Mouse (Mus musculus) midbrain, embryonic 12.5 days (tissue): Measurements from ENCODE around the gene Sirt1. TPM values are rescaled to one million over a fixed set of nuclear protein-coding genes. Genes with fewer than 3 reads are reported as not detected.
"Not testable (repeated sequence)": the region's sequence is repeated elsewhere in the genome, so short reads cannot be mapped to it uniquely, and the experiment has no call there.

Experiments used
- ATAC-seq: fragments of 200-750 bp; cut with Nextera tagmentation; 2 replicates; pipeline ENCODE4 v1.8.0; 2017; ENCODE audit warnings: low read depth, moderate TSS enrichment, moderate library complexity; ENCODE audit not compliant: low FRiP score
- H3K27ac ChIP-seq: fragments of 300-500 bp; sonication (generic); replicated peaks from 2 replicates; pipeline ENCODE4 v1.5.1; 2016; ENCODE audit warnings: mild to moderate bottlenecking
- H3K27me3 ChIP-seq: fragments of 300-500 bp; sonication (generic); 2 replicates; pipeline ENCODE4 v1.6.1; 2016; ENCODE audit warnings: mild to moderate bottlenecking
- H3K36me3 ChIP-seq: fragments of 300-500 bp; sonication (generic); 2 replicates; pipeline ENCODE4 v1.6.1; 2016
- H3K4me1 ChIP-seq: fragments of 300-500 bp; sonication (generic); 2 replicates; pipeline ENCODE4 v1.6.1; 2016
- H3K4me2 ChIP-seq: fragments of 300-500 bp; sonication (generic); replicated peaks from 2 replicates; pipeline ENCODE4 v1.6.1; 2016; ENCODE audit warnings: mild to moderate bottlenecking, moderate library complexity
- H3K4me3 ChIP-seq: fragments of 300-500 bp; sonication (generic); 2 replicates; pipeline ENCODE4 v1.5.1; 2016; ENCODE audit warnings: mild to moderate bottlenecking
- H3K9ac ChIP-seq: fragments of 300-500 bp; sonication (generic); replicated peaks from 2 replicates; pipeline ENCODE4 v1.6.1; 2016; ENCODE audit warnings: mild to moderate bottlenecking, moderate library complexity
- H3K9me3 ChIP-seq: fragments of 300-500 bp; sonication (generic); 2 replicates; pipeline ENCODE4 v1.6.1; 2016; ENCODE audit warnings: mild to moderate bottlenecking
- WGBS: fragments of 180-500 bp; shearing (Covaris S2); methylation state at CpG from one replicate; pipeline ENCODE4 v1.1.7; 2016; 5-methylcytosine and 5-hydroxymethylcytosine counted together
- polyA plus RNA-seq: library from polyadenylated mRNA; unstranded; fragments of >200 nt; fragmentation: Nextera tagmentation; extraction: Ambion mirVana; gene quantifications from 2 replicates; pipeline ENCODE4 v1.2.1, GENCODE M21; 2016

Gene Sirt1
- polyA plus RNA-seq, 1 experiment from 2014 or later, result 5.8 TPM

GRCm38 (mm10) chr10:63417061-63417460, 35.6 kb upstream of the Sirt1 start:
- no peaks in the 10 kb centered on the region for H3K4me1 ChIP-seq
- no peaks in the 10 kb centered on the region for H3K9me3 ChIP-seq
- no peak overlapping the region for H3K4me3 ChIP-seq
- WGBS, result 66% methylated on average over 5 of the region's 5 CpGs
- H3K36me3 ChIP-seq, result no peaks in the 10 kb centered on the region
- no peak overlapping the region for H3K4me2 ChIP-seq
- no peak overlapping the region for H3K9ac ChIP-seq
- H3K27ac ChIP-seq, result no peak overlapping the region
- no peaks in the 10 kb centered on the region for H3K27me3 ChIP-seq
- ATAC-seq, result no peak

GRCm38 (mm10) chr10:63415850-63416249, 34.3 kb upstream of the Sirt1 start:
- Histone ChIP-seq H3K4me3 (no peak overlapping the region), H3K4me1 (no peaks in the 10 kb centered on the region), H3K27me3 (no peaks in the 10 kb centered on the region), H3K9me3 (no peaks in the 10 kb centered on the region), H3K27ac (no peak overlapping the region), H3K9ac (no peak overlapping the region), H3K4me2 (no peak overlapping the region), H3K36me3 (no peaks in the 10 kb centered on the region)
- WGBS, result 60% methylated on average over 7 of the region's 7 CpGs
- no peak for ATAC-seq

- no peak for ATAC-seq
- no peak overlapping the region for H3K27ac ChIP-seq
- no peak overlapping the region for H3K4me3 ChIP-seq
- no peaks in the 10 kb centered on the region for H3K4me1 ChIP-seq
- 87% methylated on average over 7 of the region's 7 CpGs for WGBS
- no peaks in the 10 kb centered on the region for H3K9me3 ChIP-seq
- no peaks in the 10 kb centered on the region for H3K36me3 ChIP-seq
- no peak overlapping the region for H3K9ac ChIP-seq
- H3K4me2 ChIP-seq, result no peak overlapping the region
- no peaks in the 10 kb centered on the region for H3K27me3 ChIP-seq
These were observed 33.8 kb upstream of the Sirt1 start for GRCm38 (mm10) chr10:63415287-63415686.

GRCm38 (mm10) chr10:63412756-63413155, 31.3 kb upstream of the Sirt1 start:
- Histone ChIP-seq H3K27ac (no peak overlapping the region), H3K4me2 (no peak overlapping the region), H3K4me1 (no peaks in the 10 kb centered on the region), H3K9ac (no peak overlapping the region), H3K27me3 (no peaks in the 10 kb centered on the region), H3K9me3 (no peaks in the 10 kb centered on the region), H3K4me3 (no peak overlapping the region), H3K36me3 (no peaks in the 10 kb centered on the region)
- ATAC-seq, result no peak
- 93% methylated on average over 17 of the region's 17 CpGs for WGBS

- WGBS, result 99% methylated on average over 6 of the region's 7 CpGs
- H3K36me3 ChIP-seq, H3K4me3 ChIP-seq, H3K9ac ChIP-seq, H3K27me3 ChIP-seq, ATAC-seq, H3K4me1 ChIP-seq, H3K9me3 ChIP-seq, H3K27ac ChIP-seq, H3K4me2 ChIP-seq: not testable (repeated sequence)
These were observed 30.2 kb upstream of the Sirt1 start for GRCm38 (mm10) chr10:63411674-63412073.

- WGBS, result 69% methylated on average over 16 of the region's 16 CpGs
- ATAC-seq, result no peak
- no peaks in the 10 kb centered on the region for H3K9me3 ChIP-seq
These were observed 28.9 kb upstream of the Sirt1 start for GRCm38 (mm10) chr10:63410162-63410956.

GRCm38 (mm10) chr10:63403636-63404035, 22.1 kb upstream of the Sirt1 start:
- H3K9me3 ChIP-seq, result no peaks in the 10 kb centered on the region
- no peak overlapping the region for H3K4me3 ChIP-seq
- no peaks in the 10 kb centered on the region for H3K4me1 ChIP-seq
- 67% methylated on average over 2 of the region's 2 CpGs for WGBS
- H3K4me2 ChIP-seq, result no peak overlapping the region
- no peak for ATAC-seq
- no peaks in the 10 kb centered on the region for H3K36me3 ChIP-seq
- H3K9ac ChIP-seq, result no peak overlapping the region
- H3K27ac ChIP-seq, result no peak overlapping the region
- H3K27me3 ChIP-seq, result no peaks in the 10 kb centered on the region

More at GRCm38 (mm10) chr10:63410162-63410956, 28.9 kb upstream of the Sirt1 start:
- Histone ChIP-seq H3K4me1 (no peaks in the 10 kb centered on the region), H3K27ac (no peak overlapping the region), H3K4me3 (no peak overlapping the region), H3K27me3 (no peaks in the 10 kb centered on the region), H3K36me3 (no peaks in the 10 kb centered on the region), H3K9ac (no peak overlapping the region), H3K4me2 (no peak overlapping the region)

- H3K4me2 ChIP-seq, result no peak overlapping the region
- 90% methylated on average over 5 of the region's 5 CpGs for WGBS
- no peak for ATAC-seq
- no peaks in the 10 kb centered on the region for H3K9me3 ChIP-seq
- no peaks in the 10 kb centered on the region for H3K4me1 ChIP-seq
- H3K36me3 ChIP-seq, result no peaks in the 10 kb centered on the region
- H3K27me3 ChIP-seq, result no peaks in the 10 kb centered on the region
- H3K9ac ChIP-seq, result no peak overlapping the region
- H3K27ac ChIP-seq, result no peak overlapping the region
- H3K4me3 ChIP-seq, result no peak overlapping the region
These were observed 21.4 kb upstream of the Sirt1 start for GRCm38 (mm10) chr10:63402731-63403504.

GRCm38 (mm10) chr10:63396963-63397362, 15.5 kb upstream of the Sirt1 start:
- no peak overlapping the region for H3K27ac ChIP-seq
- no peaks in the 10 kb centered on the region for H3K36me3 ChIP-seq
- no peak for ATAC-seq
- 94% methylated on average over 10 of the region's 10 CpGs for WGBS
- H3K9me3 ChIP-seq, result no peaks in the 10 kb centered on the region
- no peak overlapping the region for H3K4me2 ChIP-seq
- no peaks in the 10 kb centered on the region for H3K27me3 ChIP-seq
- no peak overlapping the region for H3K4me3 ChIP-seq
- H3K4me1 ChIP-seq, result no peaks in the 10 kb centered on the region
- H3K9ac ChIP-seq, result no peak overlapping the region

- no peaks in the 10 kb centered on the region for H3K4me1 ChIP-seq
These were observed 7.4 kb upstream of the Sirt1 start for GRCm38 (mm10) chr10:63388948-63389347.

GRCm38 (mm10) chr10:63386991-63387390, 5.5 kb upstream of the Sirt1 start:
- Histone ChIP-seq H3K27ac (peak overlapping the region; percentile 31; the same call in 1 of the 2 replicates), H3K4me3 (peak overlapping the region; percentile 59), H3K9ac (peak overlapping the region; percentile 41), H3K36me3 (no peaks in the 10 kb centered on the region), H3K4me1 (peaks cover under 1% of the 10 kb centered on the region; the same call in 1 of the 2 replicates), H3K9me3 (no peaks in the 10 kb centered on the region), H3K27me3 (peaks cover under 1% of the 10 kb centered on the region; the same call in 1 of the 2 replicates), H3K4me2 (peak overlapping the region; percentile 71)
- ATAC-seq, result no peak
- 3% methylated on average over 10 of the region's 10 CpGs for WGBS

More at GRCm38 (mm10) chr10:63388948-63389347, 7.4 kb upstream of the Sirt1 start:
- no peaks in the 10 kb centered on the region for H3K9me3 ChIP-seq
- H3K27me3 ChIP-seq, result no peaks in the 10 kb centered on the region
- no peaks in the 10 kb centered on the region for H3K36me3 ChIP-seq
- H3K27ac ChIP-seq, result no peak overlapping the region
- no peak overlapping the region for H3K4me2 ChIP-seq
- no peak for ATAC-seq
- WGBS, result 57% methylated on average over 4 of the region's 4 CpGs
- H3K9ac ChIP-seq, result no peak overlapping the region
- H3K4me3 ChIP-seq, result no peak overlapping the region

- peak; percentile 75 for ATAC-seq
- WGBS, result under 1% methylated on average over 19 of the region's 19 CpGs
- peak overlapping the region; percentile 31; the same call in 1 of the 2 replicates for H3K27ac ChIP-seq
These were observed 4.9 kb upstream of the Sirt1 start for GRCm38 (mm10) chr10:63386444-63386843.

More at GRCm38 (mm10) chr10:63386444-63386843, 4.9 kb upstream of the Sirt1 start:
- Histone ChIP-seq H3K36me3 (no peaks in the 10 kb centered on the region), H3K4me2 (peak overlapping the region; percentile 71), H3K9ac (peak overlapping the region; percentile 41), H3K27me3 (peaks cover 6% of the 10 kb centered on the region), H3K4me1 (peaks cover 6% of the 10 kb centered on the region), H3K9me3 (no peaks in the 10 kb centered on the region), H3K4me3 (peak overlapping the region; percentile 59)
